Mouse (Mus musculus): ENCODE data around the gene Calu. TPM values are rescaled to one million over a fixed set of nuclear protein-coding genes. Genes with fewer than 3 reads are reported as not detected.

The Calu gene
- polyA plus RNA-seq, 1 experiment from 2014 or later, result 134 TPM

- no peaks in the 10 kb centered on the region for H3K4me1 ChIP-seq (replicated peaks; ENCODE audit: control insufficient read depth, insufficient read depth, low read length)
- WGBS, result 11% methylated on average over 34 of the region's 34 CpGs
- H3K27me3 ChIP-seq (replicated peaks; ENCODE audit: control insufficient read depth, insufficient read depth, low read length), result peaks cover 17% of the 10 kb centered on the region
- no peaks in the 10 kb centered on the region for H3K36me3 ChIP-seq (ENCODE audit: control insufficient read depth, insufficient read depth)
- H3K4me2 ChIP-seq (replicated peaks; ENCODE audit: low read depth), result no peak overlapping the region; the same call in 1 of the 2 replicates
- 0 out of 2 replicates have a peak, but pooled peaks have one; percentile 31 for TF ChIP-seq CTCF (IDR thresholded peaks at IDR 0.05; ENCODE audit: low read depth)
- no peak overlapping the region for H3K9ac ChIP-seq (ENCODE audit: low read depth, low read length)
- no peak overlapping the region for H3K27ac ChIP-seq (ENCODE audit: low read depth, low read length)
- no peak for ATAC-seq
- no peaks in the 10 kb centered on the region for H3K9me3 ChIP-seq (ENCODE audit: control insufficient read depth)
- H3K4me3 ChIP-seq (ENCODE audit: low read depth, low read length), result no peak overlapping the region; the same call in 1 of the 2 replicates
These were observed 54.9 kb downstream of the Calu start for GRCm38 (mm10) chr6:29402693-29403342.

GRCm38 (mm10) chr6:29406412-29406811, 58.5 kb downstream of the Calu start:
- Histone ChIP-seq H3K4me1 (replicated peaks; ENCODE audit: control insufficient read depth, insufficient read depth, low read length) (no peaks in the 10 kb centered on the region), H3K4me2 (replicated peaks; ENCODE audit: low read depth) (no peak overlapping the region), H3K9ac (ENCODE audit: low read depth, low read length) (no peak overlapping the region), H3K4me3 (ENCODE audit: low read depth, low read length) (no peak overlapping the region), H3K27me3 (replicated peaks; ENCODE audit: control insufficient read depth, insufficient read depth, low read length) (peaks cover 17% of the 10 kb centered on the region), H3K36me3 (ENCODE audit: control insufficient read depth, insufficient read depth) (no peaks in the 10 kb centered on the region), H3K27ac (ENCODE audit: low read depth, low read length) (no peak overlapping the region), H3K9me3 (ENCODE audit: control insufficient read depth) (no peaks in the 10 kb centered on the region)
- WGBS, result 78% methylated on average over 6 of the region's 6 CpGs
- no peak for TF ChIP-seq CTCF (IDR thresholded peaks at IDR 0.05; ENCODE audit: low read depth)
- ATAC-seq, result no peak

- H3K9me3 ChIP-seq (ENCODE audit: control insufficient read depth), result no peaks in the 10 kb centered on the region
- H3K27ac ChIP-seq (ENCODE audit: low read depth, low read length), result no peak overlapping the region
- no peak overlapping the region for H3K9ac ChIP-seq (ENCODE audit: low read depth, low read length)
- H3K36me3 ChIP-seq (ENCODE audit: control insufficient read depth, insufficient read depth), result no peaks in the 10 kb centered on the region
- ATAC-seq, result no peak
- no peaks in the 10 kb centered on the region for H3K27me3 ChIP-seq (replicated peaks; ENCODE audit: control insufficient read depth, insufficient read depth, low read length)
- 80% methylated on average over 9 of the region's 9 CpGs for WGBS
- no peak overlapping the region for H3K4me3 ChIP-seq (ENCODE audit: low read depth, low read length)
- no peak for TF ChIP-seq CTCF (IDR thresholded peaks at IDR 0.05; ENCODE audit: low read depth)
- no peaks in the 10 kb centered on the region for H3K4me1 ChIP-seq (replicated peaks; ENCODE audit: control insufficient read depth, insufficient read depth, low read length)
- no peak overlapping the region for H3K4me2 ChIP-seq (replicated peaks; ENCODE audit: low read depth)
These were observed 67.6 kb downstream of the Calu start for GRCm38 (mm10) chr6:29415446-29415845.

GRCm38 (mm10) chr6:29420596-29420995, 72.7 kb downstream of the Calu start:
- no peak for TF ChIP-seq CTCF (IDR thresholded peaks at IDR 0.05; ENCODE audit: low read depth)
- no peaks in the 10 kb centered on the region for H3K4me1 ChIP-seq (replicated peaks; ENCODE audit: control insufficient read depth, insufficient read depth, low read length)
- no peak for ATAC-seq
- no peak overlapping the region for H3K4me3 ChIP-seq (ENCODE audit: low read depth, low read length)
- no peaks in the 10 kb centered on the region for H3K27me3 ChIP-seq (replicated peaks; ENCODE audit: control insufficient read depth, insufficient read depth, low read length)
- H3K27ac ChIP-seq (ENCODE audit: low read depth, low read length), result no peak overlapping the region
- H3K9me3 ChIP-seq (ENCODE audit: control insufficient read depth), result no peaks in the 10 kb centered on the region
- H3K9ac ChIP-seq (ENCODE audit: low read depth, low read length), result no peak overlapping the region
- 86% methylated on average over 2 of the region's 2 CpGs for WGBS
- no peak overlapping the region for H3K4me2 ChIP-seq (replicated peaks; ENCODE audit: low read depth)
- no peaks in the 10 kb centered on the region for H3K36me3 ChIP-seq (ENCODE audit: control insufficient read depth, insufficient read depth)

DNA sequence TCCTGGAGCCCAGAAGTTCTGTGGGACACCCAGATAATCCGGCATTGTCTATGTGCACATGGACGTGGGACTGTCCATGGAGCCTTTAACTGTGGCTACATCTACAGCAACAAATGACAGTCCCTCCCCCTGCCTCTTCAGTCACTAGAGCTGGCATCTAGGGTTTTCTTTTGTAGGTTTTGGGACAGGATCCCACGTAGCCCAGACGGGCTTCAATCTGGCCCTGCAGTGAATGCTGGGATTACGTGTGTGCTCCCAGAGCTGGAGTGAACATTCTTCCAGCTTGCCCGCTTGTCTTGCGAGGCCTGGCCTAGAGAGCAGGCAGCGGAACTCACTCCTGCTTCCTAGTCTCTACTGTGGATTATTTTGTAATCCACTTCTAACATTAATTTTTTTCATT, 77.2 kb downstream of the Calu start:
- H3K4me1 ChIP-seq (replicated peaks; ENCODE audit: control insufficient read depth, insufficient read depth, low read length), result no peaks in the 10 kb centered on the region
- no peak overlapping the region for H3K4me3 ChIP-seq (ENCODE audit: low read depth, low read length)
- no peaks in the 10 kb centered on the region for H3K36me3 ChIP-seq (ENCODE audit: control insufficient read depth, insufficient read depth)
- H3K27ac ChIP-seq (ENCODE audit: low read depth, low read length), result no peak overlapping the region
- no peak overlapping the region for H3K4me2 ChIP-seq (replicated peaks; ENCODE audit: low read depth)
- TF ChIP-seq CTCF (IDR thresholded peaks at IDR 0.05; ENCODE audit: low read depth), result no peak
- ATAC-seq, result no peak
- 88% methylated on average over 8 of the region's 8 CpGs for WGBS
- no peaks in the 10 kb centered on the region for H3K27me3 ChIP-seq (replicated peaks; ENCODE audit: control insufficient read depth, insufficient read depth, low read length)
- no peaks in the 10 kb centered on the region for H3K9me3 ChIP-seq (ENCODE audit: control insufficient read depth)
- H3K9ac ChIP-seq (ENCODE audit: low read depth, low read length), result no peak overlapping the region

DNA sequence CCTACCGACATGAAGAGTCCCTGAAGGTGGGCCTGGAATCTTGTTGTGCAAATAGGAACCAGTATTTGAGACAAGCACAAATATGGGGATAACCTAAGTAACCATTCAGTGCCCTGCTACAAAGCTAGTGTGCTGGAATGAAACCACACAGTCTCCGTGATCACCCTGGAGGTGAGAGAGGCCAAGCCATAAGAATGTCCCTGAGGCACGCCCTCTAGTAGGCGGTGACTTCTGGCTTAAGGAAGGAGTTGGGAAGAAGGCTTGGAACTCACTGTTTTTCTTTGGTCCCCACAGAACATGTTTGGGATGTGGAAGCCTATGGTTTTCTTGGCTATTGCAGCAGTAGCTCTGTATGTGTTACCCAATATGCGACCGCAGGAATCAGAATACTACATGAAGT, 78.5 kb downstream of the Calu start:
- WGBS, result 65% methylated on average over 6 of the region's 6 CpGs
- Histone ChIP-seq H3K4me1 (replicated peaks; ENCODE audit: control insufficient read depth, insufficient read depth, low read length) (no peaks in the 10 kb centered on the region), H3K36me3 (ENCODE audit: control insufficient read depth, insufficient read depth) (no peaks in the 10 kb centered on the region), H3K27ac (ENCODE audit: low read depth, low read length) (no peak overlapping the region), H3K9ac (ENCODE audit: low read depth, low read length) (no peak overlapping the region), H3K9me3 (ENCODE audit: control insufficient read depth) (no peaks in the 10 kb centered on the region), H3K4me2 (replicated peaks; ENCODE audit: low read depth) (no peak overlapping the region), H3K4me3 (ENCODE audit: low read depth, low read length) (no peak overlapping the region), H3K27me3 (replicated peaks; ENCODE audit: control insufficient read depth, insufficient read depth, low read length) (no peaks in the 10 kb centered on the region)
- ATAC-seq, result no peak
- no peak for TF ChIP-seq CTCF (IDR thresholded peaks at IDR 0.05; ENCODE audit: low read depth)

Small RNA genes lying within 50 kb of the gene (microRNA-seq; reads per million reads assigned to microRNA genes)
- not detected for gene Gm26220
- not detected for gene Gm44354

Other genes with a start within 250 kb of the Calu start
- 9.8 and 12.2 TPM in 2 replicates for gene Rbm28, start 183.1 kb upstream of the Calu start, polyA plus RNA-seq (2015; fragmentation: Nextera tagmentation; extraction: Ambion mirVana)
- 0.23 and 0.29 TPM in 2 replicates for gene Prrt4, start 168.5 kb upstream of the Calu start, polyA plus RNA-seq (2015; fragmentation: Nextera tagmentation; extraction: Ambion mirVana)
- 10.6 and 11.7 TPM in 2 replicates for gene Impdh1, start 131.7 kb upstream of the Calu start, polyA plus RNA-seq (2015; fragmentation: Nextera tagmentation; extraction: Ambion mirVana)
- 20.7 and 27.2 TPM in 2 replicates for gene Hilpda, start 75.6 kb upstream of the Calu start, polyA plus RNA-seq (2015; fragmentation: Nextera tagmentation; extraction: Ambion mirVana)
- gene Fam71f2, start 68.5 kb upstream of the Calu start, polyA plus RNA-seq (2015; fragmentation: Nextera tagmentation; extraction: Ambion mirVana), result not detected in 2 replicates
- not detected in 2 replicates for gene Fam71f1, start 28.9 kb upstream of the Calu start, polyA plus RNA-seq (2015; fragmentation: Nextera tagmentation; extraction: Ambion mirVana)
- gene Opn1sw, start 40.4 kb downstream of the Calu start, polyA plus RNA-seq (2015; fragmentation: Nextera tagmentation; extraction: Ambion mirVana), result 0.13 and 0.21 TPM in 2 replicates
- 3.3 and 4.0 TPM in 2 replicates for gene Ccdc136, start 48.2 kb downstream of the Calu start, polyA plus RNA-seq (2015; fragmentation: Nextera tagmentation; extraction: Ambion mirVana)
- gene Flnc, start 85.2 kb downstream of the Calu start, polyA plus RNA-seq (2015; fragmentation: Nextera tagmentation; extraction: Ambion mirVana), result 3.5 and 3.8 TPM in 2 replicates
- gene Atp6v1f, start 119.6 kb downstream of the Calu start, polyA plus RNA-seq (2015; fragmentation: Nextera tagmentation; extraction: Ambion mirVana), result 438 and 439 TPM in 2 replicates
- gene Atp6v1fnb, start 123.4 kb downstream of the Calu start, polyA plus RNA-seq (2015; fragmentation: Nextera tagmentation; extraction: Ambion mirVana), result not detected in 2 replicates
- gene Kcp, start 159.9 kb downstream of the Calu start, polyA plus RNA-seq (2015; fragmentation: Nextera tagmentation; extraction: Ambion mirVana), result 2.7 and 3.8 TPM in 2 replicates
- gene Irf5, start 178.6 kb downstream of the Calu start, polyA plus RNA-seq (2015; fragmentation: Nextera tagmentation; extraction: Ambion mirVana), result 4.2 and 4.3 TPM in 2 replicates

Data from intestine, postnatal 0 days (tissue).